Mouse (Mus musculus): Measurements from ENCODE around the gene Hmx2. TPM values are rescaled to one million over a fixed set of nuclear protein-coding genes. Genes with fewer than 3 reads are reported as not detected.

Hmx2 gene
- 0.19 TPM in 1 of 2 replicates, not detected in the other for polyA plus RNA-seq (2012; ENCODE audit: insufficient read depth, low replicate concordance)

GRCm38 (mm10) chr7:131548473-131548872 lies at the start of gene Hmx2:
Hmx2 (plus strand) TSS chr7:131548773.
- Histone ChIP-seq H3K27me3 (replicated peaks) (peaks cover 98% of the 10 kb centered on the region), H3K9me3 (peaks cover 6% of the 10 kb centered on the region; the same call in 1 of the 2 replicates), H3K36me3 (replicated peaks; ENCODE audit: low read length) (no peaks in the 10 kb centered on the region), H3K4me1 (peaks cover 44% of the 10 kb centered on the region), H3K4me3 (replicated peaks) (no peak within 1 kb of the TSS)
- TF ChIP-seq FLI1 (IDR thresholded peaks at IDR 0.05; ENCODE audit: low read length) (no peak), GATA1 (IDR thresholded peaks at IDR 0.05; ENCODE audit: borderline replicate concordance, low read length) (no peak)

- H3K9me3 ChIP-seq = no peaks in the 10 kb centered on the region
- TF ChIP-seq GATA1 (IDR thresholded peaks at IDR 0.05; ENCODE audit: borderline replicate concordance, low read length) = no peak
- no peak for TF ChIP-seq FLI1 (IDR thresholded peaks at IDR 0.05; ENCODE audit: low read length)
- peaks cover 10% of the 10 kb centered on the region for H3K27me3 ChIP-seq (replicated peaks)
- no peak overlapping the region for H3K4me3 ChIP-seq (replicated peaks)
- no peaks in the 10 kb centered on the region for H3K4me1 ChIP-seq
- no peaks in the 10 kb centered on the region for H3K36me3 ChIP-seq (replicated peaks; ENCODE audit: low read length)
Measured at GRCm38 (mm10) chr7:131503739-131504138, 44.8 kb upstream of the Hmx2 start.

- H3K27me3 ChIP-seq (replicated peaks) = peaks cover 86% of the 10 kb centered on the region
- H3K36me3 ChIP-seq (replicated peaks; ENCODE audit: low read length) = no peaks in the 10 kb centered on the region
- no peak overlapping the region for H3K4me3 ChIP-seq (replicated peaks)
- no peak for TF ChIP-seq FLI1 (IDR thresholded peaks at IDR 0.05; ENCODE audit: low read length)
- TF ChIP-seq GATA1 (IDR thresholded peaks at IDR 0.05; ENCODE audit: borderline replicate concordance, low read length) = no peak
- H3K9me3 ChIP-seq = no peaks in the 10 kb centered on the region
- peaks cover 32% of the 10 kb centered on the region for H3K4me1 ChIP-seq
Measured at GRCm38 (mm10) chr7:131539979-131540378, 8.6 kb upstream of the Hmx2 start.

GRCm38 (mm10) chr7:131541184-131542114 lies 7.1 kb upstream of the Hmx2 start:
- Histone ChIP-seq H3K9me3 (no peaks in the 10 kb centered on the region), H3K4me3 (replicated peaks) (peak overlapping the region; percentile 42), H3K27me3 (replicated peaks) (peaks cover 94% of the 10 kb centered on the region), H3K4me1 (peaks cover 32% of the 10 kb centered on the region), H3K36me3 (replicated peaks; ENCODE audit: low read length) (no peaks in the 10 kb centered on the region)
- TF ChIP-seq FLI1 (IDR thresholded peaks at IDR 0.05; ENCODE audit: low read length) (no peak), GATA1 (IDR thresholded peaks at IDR 0.05; ENCODE audit: borderline replicate concordance, low read length) (no peak)

- no peaks in the 10 kb centered on the region for H3K36me3 ChIP-seq (replicated peaks; ENCODE audit: low read length)
- TF ChIP-seq FLI1 (IDR thresholded peaks at IDR 0.05; ENCODE audit: low read length) (no peak), GATA1 (IDR thresholded peaks at IDR 0.05; ENCODE audit: borderline replicate concordance, low read length) (no peak)
- H3K4me1 ChIP-seq = peaks cover 32% of the 10 kb centered on the region
- H3K9me3 ChIP-seq = no peaks in the 10 kb centered on the region
- peaks cover 94% of the 10 kb centered on the region for H3K27me3 ChIP-seq (replicated peaks)
- peak within 1 kb of the TSS; percentile 80 for H3K4me3 ChIP-seq (replicated peaks)
Measured at GRCm38 (mm10) chr7:131542115-131542871, 6.3 kb upstream of the Hmx2 start, which contains the start of gene Hmx3. Hmx3 (plus strand) TSS chr7:131542867.

- peak overlapping the region; percentile 75 for H3K4me3 ChIP-seq (replicated peaks)
- H3K4me1 ChIP-seq = peaks cover 32% of the 10 kb centered on the region
Measured at GRCm38 (mm10) chr7:131542872-131543622, 5.5 kb upstream of the Hmx2 start.

GRCm38 (mm10) chr7:131543623-131544481 lies 4.7 kb upstream of the Hmx2 start:
- H3K9me3 ChIP-seq = no peaks in the 10 kb centered on the region
- no peaks in the 10 kb centered on the region for H3K36me3 ChIP-seq (replicated peaks; ENCODE audit: low read length)
- H3K27me3 ChIP-seq (replicated peaks) = peaks cover 95% of the 10 kb centered on the region
- TF ChIP-seq GATA1 (IDR thresholded peaks at IDR 0.05; ENCODE audit: borderline replicate concordance, low read length) = no peak
- TF ChIP-seq FLI1 (IDR thresholded peaks at IDR 0.05; ENCODE audit: low read length) = no peak
- peaks cover 32% of the 10 kb centered on the region for H3K4me1 ChIP-seq
- H3K4me3 ChIP-seq (replicated peaks) = peak overlapping the region; percentile 80

More at GRCm38 (mm10) chr7:131542872-131543622, 5.5 kb upstream of the Hmx2 start:
- no peaks in the 10 kb centered on the region for H3K36me3 ChIP-seq (replicated peaks; ENCODE audit: low read length)
- H3K9me3 ChIP-seq = no peaks in the 10 kb centered on the region
- TF ChIP-seq FLI1 (IDR thresholded peaks at IDR 0.05; ENCODE audit: low read length) (no peak), GATA1 (IDR thresholded peaks at IDR 0.05; ENCODE audit: borderline replicate concordance, low read length) (no peak)
- peaks cover 95% of the 10 kb centered on the region for H3K27me3 ChIP-seq (replicated peaks)

GRCm38 (mm10) chr7:131544871-131545270 lies 3.7 kb upstream of the Hmx2 start:
- peaks cover 97% of the 10 kb centered on the region for H3K27me3 ChIP-seq (replicated peaks)
- H3K4me3 ChIP-seq (replicated peaks) = no peak overlapping the region
- no peak for TF ChIP-seq GATA1 (IDR thresholded peaks at IDR 0.05; ENCODE audit: borderline replicate concordance, low read length)
- TF ChIP-seq FLI1 (IDR thresholded peaks at IDR 0.05; ENCODE audit: low read length) = no peak

More at GRCm38 (mm10) chr7:131544871-131545270, 3.7 kb upstream of the Hmx2 start:
- Histone ChIP-seq H3K9me3 (peaks cover 4% of the 10 kb centered on the region; the same call in 1 of the 2 replicates), H3K36me3 (replicated peaks; ENCODE audit: low read length) (no peaks in the 10 kb centered on the region), H3K4me1 (peaks cover 39% of the 10 kb centered on the region)

Data from megakaryocyte, embryonic 14.5 days (primary cell).